8 mouse cellular contexts compared by ENCODE assay signal in genomic region chr12:99393867-99394630, GRCm38 (mm10).
DNase-seq lines count a peak whose midpoint lies in the region; ATAC-seq and TF ChIP-seq lines count a peak whose summit lies in the region.

No protein-coding gene starts in this region.

- TF ChIP-seq CTCF in ES-Bruce4 (IDR thresholded peaks at IDR 0.05; ENCODE audit: low read depth, low read length), result no peak
- no peak for TF ChIP-seq CTCF in heart, postnatal 0 days (IDR thresholded peaks at IDR 0.05; ENCODE audit: low read depth)

- no peak for TF ChIP-seq EP300 in ES-Bruce4 (IDR thresholded peaks at IDR 0.05; ENCODE audit: insufficient read depth, low read depth, low read length)
- no peak for TF ChIP-seq EP300 in heart, postnatal 0 days (IDR thresholded peaks at IDR 0.05; ENCODE audit: low read depth)

- WGBS in heart, postnatal 0 days, result 57% methylated on average over 11 of the region's 11 CpGs
- 38% methylated on average over 11 of the region's 11 CpGs for WGBS in midbrain, embryonic 11.5 days

- DNase-seq in heart, adult 11 months, result peak; percentile 92
- no peak for DNase-seq in heart, adult 18-20 months
- DNase-seq in heart, postnatal 0 days (ENCODE audit: low spot score), result no peak
- DNase-seq in midbrain, embryonic 11.5 days (ENCODE audit: low spot score, missing footprints), result no peak
- DNase-seq in right cerebral cortex, postnatal 10 days (ENCODE audit: low spot score in 2 of 2), result no peak
- no peak for DNase-seq in layer of hippocampus, adult 11-12 months (ENCODE audit: low spot score)

- H3K4me1 ChIP-seq in ES-Bruce4 (ENCODE audit: control insufficient read depth, insufficient read depth, low read length), result peaks cover 4% of the 10 kb centered on the region
- peaks cover 22% of the 10 kb centered on the region for H3K4me1 ChIP-seq in heart, postnatal 0 days (ENCODE audit: control insufficient read depth, insufficient read depth)
- H3K4me1 ChIP-seq in midbrain, embryonic 11.5 days (ENCODE audit: control insufficient read depth, insufficient read depth, low read length), result peaks cover 17% of the 10 kb centered on the region

- H3K4me2 ChIP-seq in heart, postnatal 0 days (ENCODE audit: low read depth, low read length), result peak overlapping the region; percentile 83
- H3K4me2 ChIP-seq in midbrain, embryonic 11.5 days, result peak overlapping the region; percentile 59

- TF ChIP-seq POLR2A in ES-Bruce4 (IDR thresholded peaks at IDR 0.05; ENCODE audit: insufficient read depth, low read length), result no peak

- no peaks in the 10 kb centered on the region for H3K36me3 ChIP-seq in ES-Bruce4 (ENCODE audit: control insufficient read depth, insufficient read depth, low read length, poor library complexity, severe bottlenecking)
- no peaks in the 10 kb centered on the region for H3K36me3 ChIP-seq in heart, postnatal 0 days (replicated peaks; ENCODE audit: control insufficient read depth, insufficient read depth, low read length)
- H3K36me3 ChIP-seq in midbrain, embryonic 11.5 days (ENCODE audit: control insufficient read depth, insufficient read depth, low read length), result no peaks in the 10 kb centered on the region

- H3K4me3 ChIP-seq in ES-Bruce4 (ENCODE audit: low read depth, low read length), result peak overlapping the region; percentile 79
- H3K4me3 ChIP-seq in heart, postnatal 0 days (ENCODE audit: low read depth, low read length), result peak overlapping the region; percentile 99
- peak overlapping the region; percentile 94; the same call in 1 of the 2 replicates for H3K4me3 ChIP-seq in midbrain, embryonic 11.5 days (ENCODE audit: low read depth, low read length)

- 0 out of 2 replicates have a peak overlapping the region, but pooled peaks have one; percentile 15 for H3K27ac ChIP-seq in ES-Bruce4 (ENCODE audit: insufficient read depth, low read length)
- peak overlapping the region; percentile 98 for H3K27ac ChIP-seq in heart, postnatal 0 days (ENCODE audit: low read depth)
- no peak overlapping the region for H3K27ac ChIP-seq in midbrain, embryonic 11.5 days (ENCODE audit: low read depth, low read length)

- no peak for ATAC-seq in heart, postnatal 0 days (ENCODE audit: insufficient read depth, low read depth)
- no peak for ATAC-seq in midbrain, embryonic 11.5 days (ENCODE audit: low FRiP score)
- ATAC-seq in cerebellum, adult (ENCODE audit: insufficient number of reproducible peaks, low FRiP score, low TSS enrichment), result no peak

- H3K9me3 ChIP-seq in ES-Bruce4 (replicated peaks; ENCODE audit: control insufficient read depth, insufficient read depth, low read length, poor library complexity, severe bottlenecking), result no peaks in the 10 kb centered on the region
- H3K9me3 ChIP-seq in heart, postnatal 0 days (replicated peaks; ENCODE audit: control insufficient read depth, low read length), result no peaks in the 10 kb centered on the region
- H3K9me3 ChIP-seq in midbrain, embryonic 11.5 days (ENCODE audit: control insufficient read depth, low read length), result no peaks in the 10 kb centered on the region

- no peaks in the 10 kb centered on the region for H3K27me3 ChIP-seq in ES-Bruce4 (ENCODE audit: control insufficient read depth, insufficient read depth, low read length, poor library complexity, severe bottlenecking)
- H3K27me3 ChIP-seq in heart, postnatal 0 days (ENCODE audit: control insufficient read depth, insufficient read depth, low read length), result no peaks in the 10 kb centered on the region
- H3K27me3 ChIP-seq in midbrain, embryonic 11.5 days (ENCODE audit: control insufficient read depth, insufficient read depth, low read length), result no peaks in the 10 kb centered on the region

- H3K9ac ChIP-seq in ES-Bruce4 (ENCODE audit: low read depth, poor library complexity, severe bottlenecking), result peak overlapping the region; percentile 87
- H3K9ac ChIP-seq in heart, postnatal 0 days (replicated peaks; ENCODE audit: low read depth, low read length), result peak overlapping the region; percentile 94; the same call in 1 of the 2 replicates
- peak overlapping the region; percentile 89 for H3K9ac ChIP-seq in midbrain, embryonic 11.5 days (ENCODE audit: low read length)
